Mouse (Mus musculus): ENCODE measurements around the gene Tmem150c.
A peak's percentile ranks its signal among the peaks of the same experiment; 100 is the strongest.

Gene Tmem150c

GRCm38 (mm10) chr5:100097967-100098366 lies 61.6 kb downstream of the Tmem150c start:
- no peak for DNase-seq (ENCODE audit: low read depth, low spot score)

GRCm38 (mm10) chr5:100096955-100097354 lies 62.7 kb downstream of the Tmem150c start:
- DNase-seq (ENCODE audit: low read depth, low spot score), result no peak

- DNase-seq (ENCODE audit: low read depth, low spot score), result no peak
These were observed 68.0 kb downstream of the Tmem150c start for GRCm38 (mm10) chr5:100091602-100092001.

- no peak for DNase-seq (ENCODE audit: low read depth, low spot score)
These were observed 68.4 kb downstream of the Tmem150c start for GRCm38 (mm10) chr5:100091263-100091594.

GRCm38 (mm10) chr5:100090515-100091262 lies 68.9 kb downstream of the Tmem150c start:
- no peak for DNase-seq (ENCODE audit: low read depth, low spot score)

- DNase-seq (ENCODE audit: low read depth, low spot score), result no peak
These were observed 74.5 kb downstream of the Tmem150c start for GRCm38 (mm10) chr5:100085097-100085496.

GRCm38 (mm10) chr5:100083953-100084562 lies 75.5 kb downstream of the Tmem150c start:
- no peak for DNase-seq (ENCODE audit: low read depth, low spot score)

GRCm38 (mm10) chr5:100082006-100082405 lies 77.6 kb downstream of the Tmem150c start:
- no peak for DNase-seq (ENCODE audit: low read depth, low spot score)

- DNase-seq (ENCODE audit: low read depth, low spot score), result no peak
These were observed 79.7 kb downstream of the Tmem150c start for GRCm38 (mm10) chr5:100079931-100080275.

- no peak for DNase-seq (ENCODE audit: low read depth, low spot score)
These were observed 80.3 kb downstream of the Tmem150c start for GRCm38 (mm10) chr5:100079040-100079930.

- peak; percentile 27 for DNase-seq (ENCODE audit: low read depth, low spot score)
These were observed 85.0 kb downstream of the Tmem150c start for GRCm38 (mm10) chr5:100074571-100074970.

- DNase-seq (ENCODE audit: low read depth, low spot score), result no peak
These were observed 87.1 kb downstream of the Tmem150c start for GRCm38 (mm10) chr5:100072557-100072956.

GRCm38 (mm10) chr5:100071541-100071940 lies 88.1 kb downstream of the Tmem150c start:
- DNase-seq (ENCODE audit: low read depth, low spot score), result no peak

GRCm38 (mm10) chr5:100070255-100070654 lies 89.4 kb downstream of the Tmem150c start:
- peak; percentile 87 for DNase-seq (ENCODE audit: low read depth, low spot score)

GRCm38 (mm10) chr5:100069526-100069925 lies 90.1 kb downstream of the Tmem150c start:
- DNase-seq (ENCODE audit: low read depth, low spot score), result no peak

GRCm38 (mm10) chr5:100067579-100067978 lies 92.0 kb downstream of the Tmem150c start:
- DNase-seq (ENCODE audit: low read depth, low spot score), result no peak

GRCm38 (mm10) chr5:100060876-100061275 lies 98.7 kb downstream of the Tmem150c start:
- DNase-seq (ENCODE audit: low read depth, low spot score), result no peak

- DNase-seq (ENCODE audit: low read depth, low spot score), result no peak
These were observed 100.3 kb downstream of the Tmem150c start for GRCm38 (mm10) chr5:100059326-100059725.

- DNase-seq (ENCODE audit: low read depth, low spot score), result no peak
These were observed 100.9 kb downstream of the Tmem150c start for GRCm38 (mm10) chr5:100058729-100059128.

- no peak for DNase-seq (ENCODE audit: low read depth, low spot score)
These were observed 102.0 kb downstream of the Tmem150c start for GRCm38 (mm10) chr5:100057461-100058209.

- DNase-seq (ENCODE audit: low read depth, low spot score), result no peak
These were observed 103.7 kb downstream of the Tmem150c start for GRCm38 (mm10) chr5:100055866-100056369.
